Mouse (Mus musculus) B cell, adult 2 months (primary cell): ENCODE measurements around the gene Eml3.
A peak's percentile ranks its signal among the peaks of the same experiment; 100 is the strongest.
"Not testable (repeated sequence)": the region's sequence is repeated elsewhere in the genome, so short reads cannot be mapped to it uniquely, and the experiment has no call there.

Experiments used
- DNase-seq, 2 experiments: peaks; one replicate each; pipeline ENCODE4 v3.0.0; 2022

Gene Eml3

GRCm38 (mm10) chr19:8953135-8954039 is 24.0 kb downstream of the Eml3 start, which contains the start of gene Tut1:
Gene Tut1 (plus strand): TSS chr19:8953847.
- peak; percentile 91 to 92 for DNase-seq

GRCm38 (mm10) chr19:8954171-8954570 is 24.8 kb downstream of the Eml3 start:
- peak; percentile 19 to 29 for DNase-seq

DNA sequence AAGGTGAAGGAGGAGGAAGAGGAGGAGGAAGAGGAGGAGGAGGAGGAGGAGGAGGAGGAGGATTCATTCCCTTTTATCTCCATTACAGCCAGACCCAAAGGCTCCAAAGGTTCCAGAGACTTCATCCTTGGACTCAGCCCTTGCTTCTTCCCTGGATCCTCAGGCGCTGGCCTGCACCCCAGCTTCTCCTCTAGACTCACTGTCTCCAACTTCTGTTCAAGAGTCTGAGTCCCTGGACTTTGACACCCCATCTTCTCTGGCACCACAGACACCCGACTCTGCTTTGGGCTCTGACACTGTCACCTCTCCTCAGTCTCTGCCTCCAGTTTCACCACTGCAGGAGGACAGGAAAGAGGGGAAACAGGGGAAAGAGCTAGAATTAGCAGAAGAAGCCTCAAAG is 32.9 kb downstream of the Eml3 start:
- DNase-seq: no peak

DNA sequence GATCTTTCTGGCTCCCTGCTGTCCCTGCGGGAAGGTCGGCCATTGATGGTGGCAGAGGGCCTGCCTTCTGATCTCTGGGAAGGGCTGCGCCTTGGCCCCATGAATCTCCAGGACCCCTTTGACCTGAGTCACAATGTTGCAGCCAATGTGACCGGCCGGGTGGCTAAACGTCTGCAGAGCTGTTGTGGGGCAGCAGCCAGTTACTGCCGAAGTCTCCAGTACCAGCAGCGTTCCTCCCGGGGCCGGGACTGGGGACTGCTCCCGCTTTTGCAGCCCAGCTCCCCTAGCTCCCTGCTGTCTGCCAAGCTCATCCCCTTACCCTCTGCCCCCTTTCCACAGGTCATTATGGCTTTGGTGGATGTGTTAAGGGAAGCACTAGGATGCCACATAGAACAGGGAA is 35.7 kb downstream of the Eml3 start:
- no peak for DNase-seq

DNA sequence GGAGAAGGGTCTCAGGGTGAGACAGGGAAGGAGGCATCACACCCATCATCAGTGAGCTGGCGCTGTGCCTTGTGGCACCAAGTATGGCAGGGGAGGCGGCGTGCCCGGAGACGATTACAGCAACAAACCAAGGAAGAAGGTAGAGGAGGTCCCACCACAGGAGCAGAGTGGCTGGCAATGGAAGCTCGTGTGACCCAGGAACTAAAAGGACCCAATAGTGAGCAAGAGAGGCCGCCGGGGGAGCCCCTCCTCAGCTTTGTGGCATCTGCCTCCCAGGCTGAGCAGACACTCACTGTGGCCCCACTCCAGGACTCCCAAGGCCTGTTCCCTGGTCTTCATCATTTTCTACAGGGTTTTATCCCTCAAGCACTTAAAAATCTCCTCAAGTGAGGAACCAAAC is 36.4 kb downstream of the Eml3 start:
- no peak for DNase-seq

- no peak for DNase-seq
These were observed 36.8 kb downstream of the Eml3 start for GRCm38 (mm10) chr19:8966198-8966589.

DNA sequence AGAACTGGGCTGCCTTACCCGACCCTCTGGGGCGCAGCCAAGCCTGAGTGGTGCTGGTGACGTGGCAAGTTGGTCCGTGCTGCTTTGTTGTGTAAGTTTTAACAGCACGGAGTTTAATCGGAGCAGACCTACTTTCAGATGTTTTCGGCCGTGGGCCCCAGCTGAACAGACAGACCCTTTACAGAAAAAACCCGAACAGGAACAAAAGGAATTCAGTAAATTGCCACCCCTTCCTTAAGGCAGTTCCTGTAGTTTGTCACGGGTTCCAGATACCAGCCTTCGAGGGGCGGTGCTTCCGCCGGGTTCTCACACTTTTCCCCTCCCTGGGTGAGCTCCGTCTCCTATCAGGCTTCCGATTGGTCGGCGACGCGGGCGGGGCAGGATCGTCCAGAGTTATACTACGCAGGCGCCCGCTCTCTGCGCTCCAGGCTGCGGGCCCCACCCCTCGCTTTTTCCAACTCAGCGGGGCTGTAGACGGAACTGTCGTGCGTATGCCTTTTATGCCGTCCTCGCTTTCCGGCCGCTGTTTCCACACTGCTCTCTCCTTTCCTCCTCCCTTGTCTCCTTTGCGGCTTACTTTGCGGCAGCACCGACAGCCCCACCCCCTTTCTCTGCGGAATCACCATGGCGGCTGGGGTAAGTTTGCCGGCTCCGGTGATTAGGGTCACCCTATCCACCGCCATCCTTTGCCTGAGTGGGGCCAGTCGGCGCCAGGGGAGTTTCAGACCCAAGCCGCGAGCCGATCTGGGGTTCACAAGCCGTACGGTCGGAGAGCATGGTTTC is 37.4 kb downstream of the Eml3 start, which contains the start of gene Eef1g:
Gene Eef1g (plus strand): TSS at position 452 of the 783 bp plus-strand sequence.
- DNase-seq: peak; percentile 96 to 98

GRCm38 (mm10) chr19:8967373-8967743 is 38.0 kb downstream of the Eml3 start:
- no peak for DNase-seq

DNA sequence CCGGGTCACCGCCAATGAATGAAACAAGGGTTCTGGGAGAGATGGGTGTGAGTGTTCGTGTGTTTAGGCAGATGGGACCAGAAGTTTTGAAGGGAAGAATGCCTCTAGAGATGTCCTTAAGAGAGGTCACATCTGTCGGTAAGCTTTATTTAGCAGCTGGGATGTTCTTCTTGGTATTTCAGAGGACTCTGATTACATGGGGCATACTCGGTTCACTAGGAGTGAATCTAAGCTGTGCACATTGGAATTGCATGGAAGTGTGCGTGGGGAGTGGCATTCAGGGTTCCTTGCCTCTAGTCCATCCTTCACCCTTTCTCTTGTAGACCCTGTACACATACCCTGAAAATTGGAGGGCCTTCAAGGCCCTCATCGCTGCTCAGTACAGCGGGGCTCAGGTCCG is 38.5 kb downstream of the Eml3 start:
- DNase-seq: no peak

DNA sequence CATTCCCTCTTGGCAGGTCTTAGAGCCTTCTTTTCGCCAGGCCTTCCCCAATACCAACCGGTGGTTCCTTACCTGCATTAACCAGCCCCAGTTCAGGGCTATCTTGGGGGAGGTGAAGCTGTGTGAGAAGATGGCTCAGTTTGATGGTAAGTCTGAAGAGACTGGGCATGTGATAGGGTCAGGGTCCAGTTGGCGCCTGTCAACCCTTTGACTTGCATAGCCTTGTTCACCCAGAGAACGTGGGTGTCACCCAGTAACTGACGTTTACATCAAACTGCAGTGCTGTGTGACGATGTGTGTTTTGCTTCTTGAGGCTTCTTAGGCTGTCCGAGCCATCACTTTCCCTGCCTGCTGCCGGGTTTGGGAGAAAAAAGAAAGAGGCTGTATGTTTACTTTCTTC is 43.1 kb downstream of the Eml3 start:
- DNase-seq: not testable (repeated sequence)

DNA sequence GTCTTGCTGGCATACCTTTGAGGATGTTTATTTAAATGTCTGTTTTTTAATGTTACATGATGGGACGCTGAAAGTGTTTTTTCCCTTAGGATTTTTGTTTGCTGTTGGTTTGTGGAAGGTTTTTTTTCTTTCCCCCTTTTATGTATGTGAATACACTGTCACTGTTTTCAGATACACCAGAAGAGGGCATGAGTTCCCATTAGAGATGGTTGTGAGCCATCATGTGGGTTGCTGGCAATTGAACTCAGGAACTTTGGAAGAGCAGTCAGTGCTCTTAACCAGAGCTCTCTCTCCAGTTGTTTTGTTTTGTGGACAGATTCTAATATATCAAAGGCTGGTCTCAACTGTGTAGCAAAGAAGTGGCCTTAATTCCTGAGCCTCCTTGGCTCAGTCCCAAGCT is 45.3 kb downstream of the Eml3 start:
- DNase-seq: no peak

DNA sequence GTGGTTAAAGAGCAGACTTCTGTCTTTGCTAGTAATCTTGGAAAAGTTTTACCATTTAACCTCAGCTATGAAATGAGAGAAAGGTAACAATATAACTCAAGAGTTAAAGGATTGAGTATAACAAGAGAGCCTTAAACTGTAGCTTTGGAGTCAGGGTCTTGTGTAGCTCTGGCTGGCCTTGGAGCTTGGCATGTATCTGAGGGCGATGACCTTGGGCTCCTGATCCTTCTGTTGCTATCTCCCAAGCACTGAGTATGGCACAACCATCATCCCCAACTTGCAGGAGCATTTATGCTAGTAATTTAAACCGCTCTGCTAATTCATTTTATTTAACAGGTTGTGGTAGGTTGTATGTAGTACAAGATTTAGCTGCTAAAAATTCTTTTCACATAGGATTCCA is 46.1 kb downstream of the Eml3 start:
- no peak for DNase-seq

DNA sequence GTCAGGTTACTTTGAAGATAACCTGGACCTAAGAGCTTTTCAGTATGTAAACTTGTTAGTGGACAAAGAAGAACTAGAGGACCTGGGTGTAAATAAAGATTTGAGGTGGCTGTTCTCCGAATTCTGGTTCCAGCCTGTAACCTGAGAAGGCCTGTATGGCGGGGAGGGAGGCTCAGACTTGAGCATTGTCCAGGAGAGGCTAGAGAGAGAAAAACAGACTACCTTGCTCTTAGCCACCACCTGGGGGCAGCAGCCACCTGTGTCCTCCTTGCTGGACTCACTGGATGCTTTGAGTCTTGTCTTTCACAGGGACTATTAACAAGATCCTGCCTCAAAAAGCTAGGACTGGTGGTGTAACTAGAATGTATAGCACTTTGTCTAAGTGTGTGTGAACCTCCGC is 47.2 kb downstream of the Eml3 start:
- DNase-seq: peak; percentile 72 to 74

GRCm38 (mm10) chr19:8980771-8981170 is 51.4 kb downstream of the Eml3 start:
- peak; percentile 76 to 84 for DNase-seq

DNA sequence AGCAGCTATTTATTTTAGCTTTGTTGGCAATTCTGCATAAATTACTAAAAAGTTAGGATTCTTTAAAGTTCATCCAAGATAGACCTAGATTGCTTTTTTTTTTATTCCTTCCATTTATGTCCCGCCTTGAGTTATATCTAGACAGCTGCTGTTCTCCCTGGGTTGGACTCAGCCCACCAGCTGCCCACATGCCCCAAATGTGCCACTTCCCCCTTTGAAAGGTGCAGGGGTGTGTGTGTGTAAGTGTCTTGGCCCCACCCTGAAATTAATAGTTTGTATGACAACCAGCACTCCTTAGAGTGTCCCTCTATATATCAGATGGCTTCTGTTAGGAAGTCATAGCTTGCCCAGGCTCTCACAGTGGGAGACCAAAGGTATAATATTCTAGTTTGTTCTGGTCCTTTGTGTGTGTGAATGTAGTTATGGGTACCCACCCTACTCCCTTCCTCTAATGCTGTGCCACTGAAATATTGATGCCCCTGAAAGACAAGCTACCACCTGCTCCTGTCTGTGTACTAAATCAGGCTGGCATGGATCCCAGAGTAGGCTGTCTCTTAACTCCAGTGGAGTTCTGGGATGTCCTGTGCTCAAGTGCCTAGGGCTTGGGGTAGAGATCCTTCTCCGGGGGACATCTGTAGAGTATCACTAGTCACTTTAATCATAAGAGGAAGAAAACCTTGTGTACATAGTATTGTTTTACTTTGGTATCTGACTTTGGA is 52.3 kb downstream of the Eml3 start:
- peak; percentile 49 to 59 for DNase-seq

GRCm38 (mm10) chr19:8982303-8983149 is 53.2 kb downstream of the Eml3 start:
- no peak for DNase-seq

- DNase-seq: peak; percentile 34 to 35
These were observed 53.8 kb downstream of the Eml3 start for GRCm38 (mm10) chr19:8983150-8983650.

DNA sequence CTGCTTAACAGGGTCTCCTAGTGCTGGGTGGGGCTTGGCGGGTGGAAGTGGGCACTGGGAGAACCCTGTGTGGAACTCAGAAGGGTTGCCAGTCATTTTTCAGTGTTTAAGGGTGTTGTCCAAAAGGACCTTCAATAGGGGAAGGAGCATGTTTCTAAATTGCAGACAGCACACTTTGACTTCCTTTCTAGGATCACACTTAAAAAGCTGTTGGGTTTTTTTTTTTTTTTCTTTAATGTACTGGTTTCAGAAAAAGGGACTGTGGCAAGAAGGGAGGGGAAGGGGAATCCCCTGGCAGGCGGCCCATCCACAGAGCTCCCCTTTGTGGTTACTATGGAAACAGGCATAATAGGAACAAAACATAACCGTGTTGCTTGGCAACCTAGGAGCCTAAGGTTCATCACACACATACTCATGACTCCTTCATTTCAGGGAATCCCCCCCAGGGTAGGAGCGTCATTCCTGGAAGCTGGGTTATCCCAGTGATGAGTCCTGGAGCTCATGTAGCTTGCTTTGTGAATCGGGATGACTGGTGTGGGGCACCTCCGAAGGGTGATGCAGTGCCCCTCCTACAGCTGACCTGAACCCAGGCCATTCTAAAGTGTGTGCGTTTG is 55.0 kb downstream of the Eml3 start:
- peak; percentile 85 to 90 for DNase-seq

- DNase-seq: no peak
These were observed 56.5 kb downstream of the Eml3 start for GRCm38 (mm10) chr19:8985891-8986290.

DNA sequence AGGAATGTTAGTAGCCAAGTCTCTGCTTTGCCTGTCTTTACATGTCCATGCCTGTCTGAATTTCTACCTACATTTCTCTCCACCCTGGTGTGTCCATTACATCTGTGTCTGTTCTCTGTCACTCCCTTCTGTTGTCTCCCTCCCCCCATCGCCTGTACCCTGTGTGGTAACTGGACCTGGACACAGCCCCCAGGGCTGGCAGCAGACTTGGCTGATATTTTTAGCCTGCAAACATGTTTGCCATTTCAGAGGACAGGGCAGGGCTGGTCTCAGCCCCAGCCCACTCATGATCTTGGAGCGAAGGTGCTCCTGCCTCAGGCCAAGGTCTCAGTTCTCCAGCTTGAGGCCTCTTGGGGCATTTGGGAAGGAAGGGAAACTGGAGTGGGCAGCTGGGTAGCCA is 58.5 kb downstream of the Eml3 start:
- no peak for DNase-seq

GRCm38 (mm10) chr19:8988346-8989065 is 59.2 kb downstream of the Eml3 start:
- no peak for DNase-seq
